Mouse (Mus musculus) midbrain, postnatal 0 days (tissue): ENCODE measurements around the gene I0C0044D17Rik. TPM values are rescaled to one million over a fixed set of nuclear protein-coding genes. Genes with fewer than 3 reads are reported as not detected.

Experiments used
- ATAC-seq: fragments of 200-750 bp; cut with Nextera tagmentation; 2 replicates; pipeline ENCODE4 v1.8.0; 2017; ENCODE audit warnings: moderate number of reproducible peaks, mild to moderate bottlenecking, moderate TSS enrichment, moderate library complexity; ENCODE audit not compliant: low FRiP score
- DNase-seq: peaks from one replicate; pipeline ENCODE4 v3.0.0-alpha.2; 2015; ENCODE audit warnings: low spot score
- H3K27ac ChIP-seq: fragments of 300-500 bp; sonication (generic); 2 replicates; pipeline ENCODE4 v1.5.1; 2014; ENCODE audit warnings: low read depth, mild to moderate bottlenecking, low read length, mixed read lengths
- H3K27me3 ChIP-seq: fragments of 300-500 bp; sonication (generic); 2 replicates; pipeline ENCODE4 v1.6.1; 2014; ENCODE audit warnings: low read length, control low read depth, mixed read lengths; ENCODE audit not compliant: insufficient read depth
- H3K36me3 ChIP-seq: fragments of 300-500 bp; sonication (generic); 2 replicates; pipeline ENCODE4 v1.6.1; 2014; ENCODE audit warnings: low read length, control low read depth, mixed read lengths; ENCODE audit not compliant: insufficient read depth
- H3K4me1 ChIP-seq: fragments of 300-500 bp; sonication (generic); 2 replicates; pipeline ENCODE4 v1.6.1; 2014; ENCODE audit warnings: mild to moderate bottlenecking, control low read depth, antibody characterized with exemption, low read length, mixed read lengths; ENCODE audit not compliant: insufficient read depth
- H3K4me2 ChIP-seq: fragments of 300-500 bp; sonication (generic); 2 replicates; pipeline ENCODE4 v1.6.1; 2014; ENCODE audit warnings: low read depth, mild to moderate bottlenecking, low read length, mixed read lengths; ENCODE audit not compliant: poor library complexity, severe bottlenecking
- H3K4me3 ChIP-seq: fragments of 300-500 bp; sonication (generic); 2 replicates; pipeline ENCODE4 v1.5.1; 2014; ENCODE audit warnings: low read depth, mild to moderate bottlenecking, low read length, moderate library complexity
- H3K9ac ChIP-seq: fragments of 300-500 bp; sonication (generic); replicated peaks from 2 replicates; pipeline ENCODE4 v1.6.1; 2014; ENCODE audit warnings: mild to moderate bottlenecking, low read length, moderate library complexity, mixed read lengths; ENCODE audit not compliant: poor library complexity, severe bottlenecking
- H3K9me3 ChIP-seq: fragments of 300-500 bp; sonication (generic); 2 replicates; pipeline ENCODE4 v1.6.1; 2016; ENCODE audit warnings: low read length, control low read depth
- CTCF ChIP-seq: IDR thresholded peaks from 2 replicates; pipeline ENCODE4 v1.5.1; 2016; ENCODE audit warnings: antibody characterized with exemption, mild to moderate bottlenecking
- WGBS: fragments of 180-500 bp; shearing (Covaris S2); extraction: QIAGEN DNeasy Blood & Tissue Kit; methylation state at CpG from one replicate; pipeline ENCODE4 v1.1.7; 2014; 5-methylcytosine and 5-hydroxymethylcytosine counted together
- polyA plus RNA-seq: library from polyadenylated mRNA; unstranded; fragments of >200 nt; fragmentation: Nextera tagmentation; extraction: Ambion mirVana; gene quantifications from 2 replicates; pipeline ENCODE4 v1.2.1, GENCODE M21; 2015
- total RNA-seq: library from RNA; depleted of rRNA; stranded (reverse); fragments of >200 nt; gene quantifications from 2 replicates; pipeline ENCODE4 v1.2.3, GENCODE M21; 2014

The I0C0044D17Rik gene
- total and polyA plus RNA-seq, 2 experiments from 2014 or later, result not detected

- no peaks in the 10 kb centered on the region for H3K36me3 ChIP-seq
- TF ChIP-seq CTCF, result no peak
- H3K9ac ChIP-seq, result no peak overlapping the region
- H3K4me1 ChIP-seq, result no peaks in the 10 kb centered on the region
- no peak overlapping the region for H3K4me3 ChIP-seq
- H3K27ac ChIP-seq, result no peak overlapping the region
- H3K9me3 ChIP-seq, result no peaks in the 10 kb centered on the region
- no peak overlapping the region for H3K4me2 ChIP-seq
- DNase-seq (no peak), ATAC-seq (no peak)
- peaks cover 19% of the 10 kb centered on the region for H3K27me3 ChIP-seq
- 83% methylated on average over 10 of the region's 10 CpGs for WGBS
Observed at GRCm38 (mm10) chr4:98819216-98819755, 4.4 kb downstream of the I0C0044D17Rik start.

- DNase-seq (peak; percentile 26), ATAC-seq (peak; percentile 61; the same call in 1 of the 2 replicates)
- Histone ChIP-seq H3K27me3 (peaks cover 19% of the 10 kb centered on the region), H3K27ac (no peak within 1 kb of the TSS), H3K9ac (peak within 1 kb of the TSS; percentile 63), H3K4me2 (peak within 1 kb of the TSS; percentile 99), H3K4me1 (no peaks in the 10 kb centered on the region), H3K4me3 (peak within 1 kb of the TSS; percentile 78), H3K9me3 (no peaks in the 10 kb centered on the region), H3K36me3 (no peaks in the 10 kb centered on the region)
- WGBS, result under 1% methylated on average over 61 of the region's 72 CpGs
- TF ChIP-seq CTCF, result no peak
Observed at GRCm38 (mm10) chr4:98817184-98817911, 6.3 kb downstream of the I0C0044D17Rik start, which contains the start of gene Kank4. TSS of gene Kank4 (minus strand) at chr4:98817537.

- no peak for TF ChIP-seq CTCF
- DNase-seq, result no peak
- H3K36me3 ChIP-seq, result no peaks in the 10 kb centered on the region
- peak overlapping the region; percentile 99 for H3K4me2 ChIP-seq
- WGBS, result 2% methylated on average over 14 of the region's 14 CpGs
- peaks cover 19% of the 10 kb centered on the region for H3K27me3 ChIP-seq
- no peak for ATAC-seq
- no peak overlapping the region for H3K27ac ChIP-seq
- H3K4me3 ChIP-seq, result peak overlapping the region; percentile 78
- H3K9ac ChIP-seq, result peak overlapping the region; percentile 63
- no peaks in the 10 kb centered on the region for H3K4me1 ChIP-seq
- H3K9me3 ChIP-seq, result no peaks in the 10 kb centered on the region
Observed at GRCm38 (mm10) chr4:98816807-98817183, 6.8 kb downstream of the I0C0044D17Rik start.

GRCm38 (mm10) chr4:98806306-98806705, 17.3 kb downstream of the I0C0044D17Rik start:
- ATAC-seq, result no peak
- H3K4me2 ChIP-seq, result no peak overlapping the region
- no peaks in the 10 kb centered on the region; the same call in 1 of the 2 replicates for H3K27me3 ChIP-seq
- no peak for DNase-seq
- no peaks in the 10 kb centered on the region for H3K36me3 ChIP-seq
- no peak for TF ChIP-seq CTCF
- 89% methylated on average over 9 of the region's 9 CpGs for WGBS
- no peaks in the 10 kb centered on the region for H3K4me1 ChIP-seq
- H3K9me3 ChIP-seq, result no peaks in the 10 kb centered on the region
- no peak overlapping the region for H3K27ac ChIP-seq
- H3K4me3 ChIP-seq, result no peak overlapping the region
- H3K9ac ChIP-seq, result no peak overlapping the region

GRCm38 (mm10) chr4:98805291-98806048, 18.2 kb downstream of the I0C0044D17Rik start:
- no peaks in the 10 kb centered on the region; the same call in 1 of the 2 replicates for H3K27me3 ChIP-seq
- ATAC-seq (no peak), DNase-seq (no peak)
- no peak overlapping the region for H3K9ac ChIP-seq
- H3K4me1 ChIP-seq, result no peaks in the 10 kb centered on the region
- no peak overlapping the region for H3K4me2 ChIP-seq
- H3K9me3 ChIP-seq, result no peaks in the 10 kb centered on the region
- no peaks in the 10 kb centered on the region for H3K36me3 ChIP-seq
- no peak for TF ChIP-seq CTCF
- H3K4me3 ChIP-seq, result no peak overlapping the region
- no peak overlapping the region for H3K27ac ChIP-seq
- WGBS, result 74% methylated on average over 12 of the region's 12 CpGs
